Mouse (Mus musculus) CD4-positive, CD25-positive, alpha-beta regulatory T cell, adult 4 months (primary cell): ENCODE data around the gene Haspin. TPM values are rescaled to one million over a fixed set of nuclear protein-coding genes. Genes with fewer than 3 reads are reported as not detected.

Experiments used
- ATAC-seq: one replicate; pipeline ENCODE4 v1.8.0; 2017
- polyA plus RNA-seq, 2 experiments: library from polyadenylated mRNA; unstranded; fragments of 100-300 nt; shearing (Covaris generic); gene quantifications; one replicate each; pipeline ENCODE4 v1.2.1; 2017

Haspin gene
- polyA plus RNA-seq = 1 to 10 TPM; 6.6 to 8.2 TPM

DNA sequence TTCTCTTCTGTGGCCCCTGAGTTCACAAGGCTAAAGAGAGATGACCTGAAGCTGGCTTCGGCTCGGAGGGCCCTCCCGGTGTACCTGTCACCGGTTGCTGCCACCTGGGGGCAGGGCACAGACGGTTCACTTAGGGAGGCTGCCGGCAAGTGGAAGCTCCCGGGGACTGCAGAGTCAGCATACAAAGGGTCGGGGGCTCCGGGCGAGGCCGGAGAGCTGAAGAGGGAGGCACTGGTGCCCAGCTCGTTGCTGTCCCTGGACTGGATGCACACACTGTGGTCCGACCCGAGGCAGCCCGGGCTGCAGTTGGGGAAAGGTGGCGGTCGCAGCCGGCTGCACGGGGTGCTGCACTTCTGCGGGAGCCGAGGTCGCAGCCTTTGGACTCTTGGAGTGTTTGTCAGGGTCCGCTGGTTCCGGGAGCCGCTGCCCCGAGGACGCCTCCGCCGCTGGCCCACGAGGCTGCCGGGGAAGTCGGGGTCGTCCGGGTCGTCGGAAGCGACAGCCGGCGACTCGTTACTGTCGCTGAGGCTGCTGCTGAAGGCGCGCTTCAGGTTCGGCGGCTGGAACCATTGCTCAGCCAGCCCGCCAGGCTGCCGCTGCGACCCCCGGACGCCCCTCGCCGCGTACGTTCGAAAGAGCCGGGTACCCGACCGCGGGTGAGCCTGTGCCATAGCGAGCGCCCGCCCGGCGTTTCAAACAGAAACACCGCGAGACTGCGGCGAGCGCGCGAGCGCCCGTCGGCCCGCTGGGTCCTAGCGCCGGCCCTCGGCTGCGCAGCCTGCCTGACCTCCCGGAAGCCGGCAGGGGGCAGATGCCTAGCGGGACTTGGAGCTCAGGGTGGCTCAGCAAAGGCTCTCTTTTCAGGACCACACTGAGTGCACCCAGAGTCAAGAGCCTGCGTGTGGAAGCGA is at the start of gene Haspin:
TSS of gene Haspin (minus strand) at position 704 of the 911 bp plus-strand sequence.
- ATAC-seq = peak; percentile 91

DNA sequence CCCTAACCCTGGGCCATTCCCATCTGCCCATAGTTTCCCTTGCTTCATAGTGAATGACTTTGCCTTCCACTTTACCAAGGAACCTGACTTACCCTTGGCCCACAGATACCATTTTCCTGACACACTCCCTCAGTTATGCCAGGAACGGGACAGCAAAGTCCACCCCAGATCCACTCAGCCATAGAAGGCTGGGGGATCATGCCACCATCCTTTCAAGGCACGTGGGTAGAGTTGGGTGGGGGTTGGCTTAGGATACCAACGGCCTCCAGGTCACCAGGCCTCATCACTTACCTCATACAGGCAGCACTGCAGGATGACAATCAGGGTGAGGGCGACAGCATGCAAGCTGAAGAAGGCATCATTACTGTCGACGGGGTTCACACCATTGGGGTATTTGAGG is 49.1 kb upstream of the Haspin start:
- no peak for ATAC-seq

DNA sequence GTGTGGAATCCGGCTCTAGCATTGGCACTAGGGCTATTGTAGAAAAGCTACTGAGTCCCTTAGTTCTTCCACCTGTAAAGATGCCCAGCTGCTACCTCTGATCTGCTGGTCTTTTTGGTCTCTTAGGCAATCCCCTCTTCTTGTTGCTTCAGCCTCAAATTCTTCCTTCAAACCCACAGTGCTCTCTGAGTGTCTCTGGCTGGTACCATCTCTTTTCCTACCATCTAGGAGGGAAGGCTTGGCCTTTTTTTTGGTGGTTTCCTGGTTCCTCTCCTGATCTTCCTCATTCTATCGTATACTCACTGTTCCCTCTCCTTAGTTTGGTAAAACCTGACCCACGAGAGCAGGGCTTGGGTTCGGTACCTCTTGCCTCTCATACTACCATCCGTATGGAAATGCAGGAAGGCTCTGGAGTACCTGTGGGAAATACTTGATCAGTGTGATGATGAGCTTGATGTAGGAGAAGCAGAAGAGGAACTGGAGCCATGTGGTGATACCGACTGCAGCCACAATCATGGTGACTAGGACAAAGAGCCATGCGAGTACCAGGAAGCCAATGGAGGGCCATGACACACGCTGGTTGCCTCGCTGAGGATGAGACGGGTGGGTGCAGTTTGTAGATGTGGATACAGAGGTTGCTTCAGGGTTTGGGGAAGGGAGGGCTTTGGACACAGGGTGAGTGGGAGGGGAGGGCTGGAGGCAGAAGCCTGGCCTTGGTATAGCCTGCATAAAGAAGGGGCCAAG is 48.0 kb upstream of the Haspin start:
- ATAC-seq = no peak

DNA sequence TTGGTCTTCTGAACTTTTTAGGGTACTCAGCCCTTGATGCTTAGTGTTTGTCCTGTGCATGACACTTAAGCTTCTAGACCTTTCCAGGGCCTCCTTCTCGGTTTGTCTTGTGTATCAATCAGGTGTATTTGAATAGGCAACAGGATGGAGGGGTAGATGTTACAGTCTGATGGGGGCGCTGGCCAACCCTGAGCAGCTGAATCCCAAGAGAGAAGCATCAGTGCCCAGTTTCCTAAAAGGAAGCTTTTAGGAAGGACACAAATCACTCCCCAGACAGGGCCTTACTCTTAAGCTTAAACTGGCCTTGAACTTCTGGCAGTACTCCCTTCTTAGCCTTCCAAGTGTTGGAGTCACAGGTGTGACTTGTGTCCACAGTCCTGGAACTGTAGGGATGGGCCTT is 39.8 kb upstream of the Haspin start:
- ATAC-seq = no peak

DNA sequence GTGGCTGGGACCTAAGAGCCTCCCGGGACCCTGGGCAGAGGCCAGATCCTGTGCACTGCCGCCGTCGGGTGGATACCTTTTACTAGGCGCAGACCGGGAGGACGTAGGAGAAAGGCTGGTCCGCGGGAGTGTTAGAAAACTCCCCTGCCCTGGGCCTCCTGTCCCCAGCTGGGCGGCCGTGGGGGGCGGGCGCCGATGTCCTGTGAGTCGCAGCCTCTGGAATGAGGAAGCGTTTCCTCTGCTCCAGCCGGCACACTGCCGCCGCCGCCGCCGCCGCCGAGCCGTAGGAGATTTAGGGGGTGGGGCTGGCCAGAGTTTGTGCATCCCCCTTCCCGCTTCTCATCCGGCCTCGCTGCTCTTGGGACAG is 39.4 kb upstream of the Haspin start:
- ATAC-seq = peak; percentile 5

DNA sequence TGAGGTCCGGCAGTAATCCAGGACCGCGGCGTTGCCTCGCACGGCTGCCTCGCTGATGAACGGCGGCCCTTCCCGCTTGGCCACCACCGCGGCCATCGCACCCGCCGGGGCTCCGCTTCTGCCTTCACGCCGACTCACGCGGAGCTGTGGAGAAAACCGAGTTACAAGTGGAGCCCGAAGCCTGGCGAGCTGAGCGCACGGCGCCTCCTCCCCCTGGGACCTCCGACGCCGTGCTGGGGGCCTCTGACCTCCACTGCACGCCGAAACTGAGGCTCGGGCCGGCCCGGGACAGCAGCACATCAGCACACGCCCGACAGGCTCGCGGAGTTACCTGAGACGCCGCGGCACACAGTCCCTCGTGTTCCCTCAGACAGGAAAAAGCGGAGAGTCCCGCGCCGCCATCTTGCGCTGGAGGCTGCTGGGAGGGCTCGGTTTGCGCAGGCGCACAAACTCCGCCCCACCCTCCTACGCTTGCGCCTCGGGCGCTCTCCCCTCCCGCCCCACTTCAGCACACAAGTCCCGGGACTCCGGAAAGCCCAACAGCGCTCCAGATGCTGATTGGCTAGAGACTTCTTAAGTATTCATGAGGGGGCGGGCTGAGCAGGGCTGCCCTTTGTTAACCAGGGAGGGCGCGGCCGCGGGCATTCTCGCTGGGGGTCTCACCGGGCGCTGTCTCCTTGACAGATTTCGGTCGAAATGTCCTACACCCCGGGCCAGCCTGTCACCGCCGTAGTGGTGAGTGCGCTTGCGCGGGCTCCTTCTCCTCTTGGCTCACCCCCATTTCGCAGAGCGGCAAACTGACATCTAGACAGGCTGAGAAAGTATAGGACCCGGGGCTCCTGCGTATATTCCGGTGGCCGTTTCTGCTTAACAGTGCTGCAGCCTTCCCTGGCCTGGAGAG is 38.8 kb upstream of the Haspin start, which contains the start of the genes Emc6 and Tax1bp3:
TSS of gene Emc6 (minus strand) at position 430 of the 901 bp plus-strand sequence.
TSS of gene Tax1bp3 (plus strand) at position 476 of the 901 bp plus-strand sequence.
- ATAC-seq = peak; percentile 98

DNA sequence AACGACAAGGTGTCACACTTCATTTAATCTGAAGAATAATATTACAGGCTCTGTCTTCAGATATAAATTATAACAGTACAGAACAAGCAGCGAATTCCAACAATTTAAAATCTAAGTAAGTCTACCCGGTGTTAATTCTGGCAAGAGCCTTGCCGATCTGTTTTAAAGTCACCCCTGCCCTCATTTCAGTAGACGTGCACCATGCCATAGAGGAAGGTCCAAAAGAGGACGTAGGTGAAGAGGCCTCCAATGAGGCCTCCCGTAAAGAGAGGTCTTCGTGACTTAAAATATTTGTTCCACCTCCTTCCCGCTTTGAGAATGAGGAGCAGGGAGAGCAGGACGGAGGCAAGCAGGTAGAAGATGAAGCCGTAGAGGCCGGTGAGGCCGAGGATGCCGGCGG is 38.1 kb upstream of the Haspin start:
- ATAC-seq = no peak

DNA sequence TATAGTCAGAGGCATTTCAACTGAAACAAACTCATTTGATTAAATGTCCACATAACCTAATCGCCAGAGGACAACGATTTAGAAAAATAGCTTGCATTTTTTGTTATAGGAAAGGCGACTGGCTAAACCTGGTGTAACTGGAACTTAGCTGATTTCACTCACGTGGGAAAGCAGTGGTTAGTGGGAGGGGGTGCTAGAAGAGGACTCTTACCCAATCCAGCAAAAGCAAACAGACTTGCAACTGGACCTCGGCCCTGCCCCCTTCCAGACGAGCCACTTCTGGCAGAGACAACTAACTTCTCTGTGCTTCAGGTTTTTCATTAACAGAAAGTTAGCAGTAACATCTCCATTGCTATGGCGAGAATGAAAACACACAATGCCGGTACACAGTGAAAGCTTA is 37.5 kb upstream of the Haspin start:
- ATAC-seq = no peak

DNA sequence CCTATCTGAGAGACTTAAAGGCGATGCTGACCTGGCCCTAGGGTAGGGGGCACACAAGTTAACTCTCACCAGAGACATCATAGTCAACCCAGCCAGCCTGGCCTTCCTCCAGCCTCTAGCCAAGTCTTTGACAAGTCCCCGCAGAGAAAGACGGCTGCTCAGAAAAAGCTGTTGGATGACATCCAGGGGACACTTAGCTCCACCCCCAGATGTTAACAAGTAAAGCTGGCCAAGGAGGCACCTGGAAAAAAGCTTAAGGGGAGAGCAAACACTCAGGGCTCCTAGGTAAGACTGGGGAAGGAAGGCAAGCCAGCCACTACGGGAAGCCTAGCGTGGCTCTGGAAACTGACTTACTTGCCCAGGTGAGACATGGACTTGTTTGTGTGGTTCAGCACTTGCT is 34.1 kb upstream of the Haspin start:
- no peak for ATAC-seq

DNA sequence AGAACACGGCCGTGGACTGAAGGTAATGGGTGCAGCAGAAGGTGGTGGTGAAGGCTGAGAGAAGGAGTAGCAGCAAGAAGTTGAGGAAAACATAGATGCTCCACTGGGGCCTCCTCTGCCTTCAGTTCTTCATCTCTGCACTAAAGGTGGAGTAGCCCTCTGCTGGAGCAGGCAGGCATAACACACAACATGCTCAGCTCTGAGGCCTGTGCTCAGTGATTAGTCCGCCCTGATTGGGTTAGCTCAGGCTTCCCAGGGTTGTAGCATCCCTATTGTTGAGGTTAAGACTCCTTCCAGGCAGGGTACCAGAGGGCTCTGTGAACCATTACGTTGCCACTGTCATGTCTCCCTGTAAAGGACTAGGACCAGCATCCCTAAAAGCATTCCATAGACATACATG is 31.1 kb upstream of the Haspin start:
- ATAC-seq = peak; percentile 68

DNA sequence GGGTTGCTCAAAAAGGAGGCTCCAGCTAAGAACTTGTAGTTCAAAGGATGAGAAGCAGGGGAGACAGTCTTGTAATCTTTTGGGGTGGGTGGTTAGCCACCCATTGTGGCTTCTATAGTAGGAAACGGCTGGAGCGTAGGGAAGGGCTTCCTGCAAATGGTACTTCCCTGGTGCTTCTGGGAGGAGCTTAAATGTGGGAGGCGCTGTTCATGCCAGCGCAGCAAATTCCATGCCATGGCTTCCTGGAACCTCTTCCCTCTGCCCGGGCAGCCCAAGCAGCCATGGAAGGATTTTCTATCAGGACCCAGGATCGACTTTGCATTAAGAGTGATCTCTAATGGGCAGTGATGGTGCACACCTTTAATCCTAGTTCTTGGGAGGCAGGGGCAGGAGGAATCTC is 30.5 kb upstream of the Haspin start:
- no peak for ATAC-seq

DNA sequence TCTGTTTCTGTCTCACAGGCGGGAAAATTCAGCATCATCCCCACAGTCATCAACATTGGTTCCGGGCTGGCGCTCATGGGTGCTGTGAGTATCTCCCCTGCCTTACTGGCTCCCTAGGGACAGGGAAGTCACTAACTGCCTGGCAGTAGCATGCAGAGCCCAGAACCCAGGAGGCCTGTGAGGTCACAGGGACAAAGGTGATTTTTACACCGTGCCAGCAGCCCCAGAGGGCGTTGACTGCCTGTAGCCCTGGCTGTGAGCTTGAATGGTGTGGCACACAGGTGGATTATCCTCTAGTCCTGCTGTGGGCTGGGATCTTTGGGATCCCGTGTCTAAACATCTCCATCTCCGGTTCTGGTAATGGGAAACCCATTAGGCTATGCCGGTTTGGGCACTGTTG is 30.0 kb upstream of the Haspin start:
- ATAC-seq = no peak

DNA sequence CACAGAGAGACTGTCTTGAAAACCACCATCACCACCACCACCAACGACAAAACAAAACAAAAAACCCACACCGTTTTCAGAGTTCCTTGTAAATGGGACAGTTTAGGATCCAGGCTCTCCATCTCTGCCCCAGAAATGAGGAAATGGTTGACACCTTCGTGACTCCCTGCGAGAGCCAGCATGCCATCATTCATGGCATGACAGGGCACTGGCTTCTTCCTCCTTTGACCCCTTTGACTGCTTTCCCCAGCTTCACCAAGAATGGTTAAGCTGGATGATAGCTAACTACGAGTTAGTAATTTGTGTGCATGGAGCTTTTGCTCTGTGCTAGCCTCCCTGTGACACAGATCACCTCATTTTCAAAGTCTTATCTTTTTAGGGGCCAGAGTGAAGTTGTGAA is 24.2 kb upstream of the Haspin start:
- no peak for ATAC-seq

DNA sequence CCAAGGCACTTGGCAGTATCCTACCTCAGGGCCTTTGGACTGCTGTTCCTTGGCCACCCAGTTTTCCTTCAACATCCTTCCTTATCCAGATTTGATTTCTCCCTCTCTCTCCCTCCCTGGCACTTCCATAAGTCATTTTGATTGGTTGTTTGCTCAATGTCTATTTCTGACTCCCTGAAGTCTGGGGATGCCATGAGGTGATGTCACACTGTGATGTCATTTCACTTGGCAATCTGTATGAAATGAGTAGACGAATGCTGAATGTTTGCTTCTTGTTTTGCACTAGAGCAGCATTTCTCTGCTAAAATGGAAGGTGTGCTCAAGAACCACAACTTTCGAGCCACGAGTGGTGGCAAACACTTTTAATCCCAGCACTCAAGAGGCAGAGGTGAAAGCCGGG is 23.5 kb upstream of the Haspin start:
- ATAC-seq = no peak

DNA sequence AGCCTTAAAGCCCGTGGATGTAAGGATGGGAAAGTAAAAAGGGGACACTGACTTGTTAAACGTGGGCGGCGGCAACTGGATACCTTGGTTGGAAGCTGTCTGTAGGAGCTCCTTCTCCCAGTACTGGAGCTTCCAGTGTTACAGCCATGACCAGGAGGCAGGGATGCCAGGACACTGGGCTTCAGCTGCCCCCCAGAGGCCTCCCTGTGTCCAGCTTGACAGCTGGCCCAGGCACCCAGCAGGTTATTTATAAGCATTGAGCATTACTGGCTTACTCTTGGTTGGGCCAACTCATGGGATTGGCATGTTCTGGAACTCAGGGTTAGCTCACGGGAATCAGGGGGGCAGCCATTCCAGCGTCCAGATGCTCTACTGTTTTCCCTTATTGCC is 22.7 kb upstream of the Haspin start:
- ATAC-seq = no peak

DNA sequence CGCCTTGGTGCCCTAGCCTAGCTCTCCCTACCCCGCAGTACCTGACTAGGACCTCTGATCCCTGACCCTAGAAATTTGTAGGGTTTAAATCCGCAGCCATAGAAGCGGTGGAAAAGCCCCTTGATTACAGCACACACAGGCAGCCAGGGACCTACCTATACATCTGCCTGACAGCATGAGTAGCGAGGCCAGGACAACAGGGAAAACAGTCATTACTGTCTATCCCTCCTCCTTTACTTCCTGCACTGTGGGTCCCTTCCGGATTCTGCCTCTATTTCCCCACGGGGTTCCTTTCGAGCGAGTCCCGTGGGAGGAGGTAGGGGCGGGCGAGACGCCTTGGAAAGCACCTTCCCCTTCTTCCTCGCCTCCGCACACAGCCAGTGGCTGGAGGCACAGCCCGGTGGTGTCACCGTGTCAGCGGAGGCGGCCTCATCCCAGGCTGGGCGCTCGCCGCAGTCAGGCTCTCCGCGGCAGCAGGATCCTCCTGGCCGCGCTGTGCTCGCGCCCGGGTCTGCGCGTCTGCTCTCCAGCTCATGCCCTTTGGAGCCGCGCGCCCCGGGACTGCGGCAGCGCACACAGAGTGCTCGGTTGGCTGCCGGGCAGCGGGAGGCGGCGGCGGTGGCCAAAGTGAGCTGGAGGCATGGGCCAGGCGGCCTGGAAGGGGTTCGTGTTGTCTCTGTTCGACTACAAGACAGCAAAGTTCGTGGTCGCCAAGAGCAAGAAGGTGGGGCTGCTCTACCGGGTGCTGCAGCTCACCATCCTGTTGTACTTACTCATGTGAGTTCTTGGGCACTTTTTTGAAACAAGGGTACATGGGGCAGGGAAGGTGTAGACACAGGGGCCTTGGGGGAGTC is 22.1 kb upstream of the Haspin start, which contains the start of gene P2rx5:
TSS of gene P2rx5 (plus strand) at position 465 of the 854 bp plus-strand sequence.
- no peak for ATAC-seq

DNA sequence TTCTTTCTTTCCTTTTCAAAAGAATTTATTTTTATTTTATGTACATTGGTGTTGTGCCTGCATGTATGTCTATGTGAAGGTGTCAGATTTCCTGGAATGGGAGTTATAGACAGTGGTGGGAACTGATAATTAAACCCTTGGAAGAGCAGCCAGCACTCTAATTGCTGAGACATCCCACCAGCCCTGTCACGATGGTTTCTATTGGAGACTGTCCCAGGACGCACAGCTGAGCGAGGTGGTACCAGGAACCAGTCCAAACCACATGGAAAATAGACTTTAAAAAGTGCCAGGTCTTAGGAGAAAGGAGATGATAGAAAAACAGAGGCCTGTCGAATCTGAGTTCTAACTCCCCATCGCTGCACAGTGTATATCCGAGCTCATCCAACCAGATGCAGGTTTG is 17.0 kb upstream of the Haspin start:
- ATAC-seq = no peak

DNA sequence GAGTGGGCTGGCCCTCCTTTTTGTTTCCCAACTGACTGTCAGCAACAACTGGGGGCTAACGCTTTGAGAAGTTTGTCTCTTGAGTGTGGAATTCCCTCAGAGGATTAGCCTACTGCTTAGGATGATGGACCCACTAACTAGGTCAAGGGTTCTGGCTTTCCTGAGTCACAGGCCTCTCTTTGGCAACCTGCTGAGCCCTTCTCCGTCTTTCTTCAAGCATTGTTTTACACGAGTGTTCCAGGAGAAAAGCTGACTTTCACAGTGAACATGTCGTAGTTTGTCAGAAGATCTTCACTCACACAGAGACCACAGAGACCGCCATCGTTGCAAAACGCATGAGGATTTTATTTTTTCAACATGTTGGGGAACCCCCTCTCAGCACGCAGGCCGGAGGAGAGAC is 10.1 kb upstream of the Haspin start:
- ATAC-seq = no peak

DNA sequence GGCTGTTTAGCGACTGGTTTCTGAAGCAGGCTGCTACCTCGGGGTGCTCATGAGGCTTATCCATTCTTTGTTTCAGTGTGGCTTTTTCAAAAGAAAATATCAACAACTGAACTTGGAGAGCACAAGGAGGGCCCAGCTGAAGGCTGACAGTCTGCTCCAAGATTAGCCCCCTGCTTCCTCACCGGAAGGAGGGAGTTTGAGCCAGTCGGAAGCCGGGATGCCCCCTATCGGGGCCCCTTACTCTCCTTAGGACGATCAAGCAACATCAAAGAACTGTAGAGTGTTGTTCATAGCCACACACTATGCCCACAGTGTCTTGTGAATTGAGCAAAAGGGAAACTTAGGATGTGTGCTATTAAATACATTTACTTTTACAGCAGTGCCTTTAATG is 8.9 kb upstream of the Haspin start:
- no peak for ATAC-seq

DNA sequence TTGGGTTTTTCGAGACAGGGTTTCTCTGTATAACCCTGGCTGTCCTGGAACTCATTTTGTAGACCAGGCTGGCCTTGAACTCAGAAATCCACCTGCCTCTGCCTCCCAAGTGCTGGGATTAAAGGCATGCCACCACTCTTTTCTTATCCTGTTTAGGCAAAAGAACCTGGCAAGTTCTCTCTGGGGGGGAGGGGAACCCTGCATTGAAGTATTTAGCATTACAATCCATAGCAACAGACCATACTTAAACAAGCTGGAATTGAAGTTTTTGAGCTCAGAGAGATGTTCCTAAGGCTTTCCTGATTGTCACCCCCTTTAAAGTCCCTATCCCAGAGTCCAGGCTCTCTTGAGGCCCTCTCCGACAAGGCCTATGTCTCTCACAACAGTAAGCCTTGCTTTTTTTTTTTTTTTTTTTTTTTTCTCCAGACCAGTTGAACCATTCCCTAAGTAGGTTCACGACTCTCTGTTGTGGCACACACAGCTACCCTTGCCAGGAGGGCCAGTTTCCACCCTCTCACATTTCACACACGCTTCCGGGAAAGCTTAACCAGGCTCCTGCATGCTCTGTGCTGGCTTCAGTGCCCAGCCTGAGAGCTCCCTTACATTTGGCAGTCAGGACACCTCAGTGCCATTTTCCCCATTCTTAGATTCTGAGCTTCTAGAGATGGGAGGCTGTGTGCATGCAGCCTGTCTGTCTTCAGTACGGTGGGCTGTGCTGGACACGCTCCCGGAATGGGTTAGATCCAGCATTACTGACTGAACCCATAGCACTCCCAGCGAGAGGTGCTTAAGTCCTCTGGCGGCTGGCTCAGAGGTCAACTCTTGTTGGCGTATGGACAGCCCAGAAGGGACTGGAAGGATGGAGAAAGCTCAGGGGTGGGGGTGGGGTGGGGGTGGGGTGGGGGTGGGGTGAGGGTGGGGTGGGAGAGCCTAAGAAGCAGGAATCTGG is 8.2 kb upstream of the Haspin start:
- no peak for ATAC-seq
